ENCODE assay signal across 8 mouse cellular contexts in genomic region chr7:101905561-101906286, GRCm38 (mm10). TPM values are rescaled to one million over a fixed set of nuclear protein-coding genes. Genes with fewer than 3 reads are reported as not detected.
DNase-seq lines count a peak whose midpoint lies in the region; ATAC-seq and TF ChIP-seq lines count a peak whose summit lies in the region.

Gene Lamtor1, plus strand, starts transcription at chr7:101905904.

- peak within 1 kb of the TSS; percentile 59 for H3K4me2 ChIP-seq in lung, postnatal 0 days (replicated peaks; ENCODE audit: low read depth, low read length)

- peak; percentile 95 for ATAC-seq in frontal cortex, adult (ENCODE audit: low TSS enrichment)
- ATAC-seq in lung, postnatal 0 days: peak; percentile 98

- H3K36me3 ChIP-seq in hindbrain, embryonic 10.5 days: peaks cover 39% of the 10 kb centered on the region
- peaks cover 6% of the 10 kb centered on the region; the same call in 1 of the 2 replicates for H3K36me3 ChIP-seq in lung, postnatal 0 days (ENCODE audit: insufficient read depth, low read length)

- peak within 1 kb of the TSS; percentile 90 for H3K9ac ChIP-seq in lung, postnatal 0 days (replicated peaks; ENCODE audit: low read depth)

- H3K27me3 ChIP-seq in hindbrain, embryonic 10.5 days (ENCODE audit: insufficient read depth, poor library complexity, severe bottlenecking): no peaks in the 10 kb centered on the region
- H3K27me3 ChIP-seq in lung, postnatal 0 days (replicated peaks; ENCODE audit: insufficient read depth, low read length): no peaks in the 10 kb centered on the region

- peak within 1 kb of the TSS; percentile 97 for H3K27ac ChIP-seq in hindbrain, embryonic 10.5 days
- peak within 1 kb of the TSS; percentile 98 for H3K27ac ChIP-seq in lung, postnatal 0 days (ENCODE audit: low read length)

- peak; percentile 99 for DNase-seq in MN1 (ENCODE audit: low spot score)
- peak; percentile 99 for DNase-seq in cerebellum, adult 9-10 months
- DNase-seq in hindbrain, embryonic 10.5 days (ENCODE audit: low spot score): peak; percentile 100
- DNase-seq in layer of hippocampus, adult 9-11 months: peak; percentile 100
- peak; percentile 100 for DNase-seq in lung, postnatal 0 days (ENCODE audit: low spot score)
- DNase-seq in ovary, postnatal 14 days (ENCODE audit: low spot score): peak; percentile 96
- DNase-seq in thymus, postnatal 14 days: peak; percentile 97

- TF ChIP-seq EP300 in lung, postnatal 0 days (IDR thresholded peaks at IDR 0.05): peak; percentile 49; the same call in 1 of the 2 replicates

- WGBS in hindbrain, embryonic 10.5 days: under 1% methylated on average over 61 of the region's 61 CpGs
- WGBS in lung, postnatal 0 days: under 1% methylated on average over 55 of the region's 61 CpGs

- no peak for TF ChIP-seq CTCF in lung, postnatal 0 days (IDR thresholded peaks at IDR 0.05)

- peak within 1 kb of the TSS; percentile 71 for H3K4me3 ChIP-seq in hindbrain, embryonic 10.5 days
- H3K4me3 ChIP-seq in lung, postnatal 0 days (ENCODE audit: low read depth, low read length): peak within 1 kb of the TSS; percentile 79

- H3K4me1 ChIP-seq in hindbrain, embryonic 10.5 days (replicated peaks): peaks cover 18% of the 10 kb centered on the region
- H3K4me1 ChIP-seq in lung, postnatal 0 days (ENCODE audit: insufficient read depth, low read depth, low read length): peaks cover 6% of the 10 kb centered on the region; the same call in 1 of the 2 replicates

- 0 out of 2 replicates have a peak, but pooled peaks cover 3% of the 10 kb centered on the region for H3K9me3 ChIP-seq in hindbrain, embryonic 10.5 days
- H3K9me3 ChIP-seq in lung, postnatal 0 days (ENCODE audit: low read length): no peaks in the 10 kb centered on the region

RNA-seq across cellular contexts. Expression of gene Lamtor1, which starts in this region (rescaled TPM):
- 165 and 173 TPM in 2 replicates for polyA plus RNA-seq in hindbrain, embryonic 10.5 days (2016; fragmentation: Nextera tagmentation; extraction: Ambion mirVana)
- 131 and 153 TPM in 2 replicates for polyA plus RNA-seq in lung, postnatal 0 days (2015; fragmentation: Nextera tagmentation; extraction: Ambion mirVana)

Comparison
In these comparisons a context has a peak if more than half of its experiments do, and no peak if none do; other contexts are left out.
1. Peak in every context shown above with its lines: DNase-seq, ATAC-seq, H3K4me3 ChIP-seq and H3K27ac ChIP-seq.